Mouse (Mus musculus): Measurements from ENCODE around the gene Zfp933. TPM values are rescaled to one million over a fixed set of nuclear protein-coding genes. Genes with fewer than 3 reads are reported as not detected.

Zfp933 gene
- total RNA-seq, 2 experiments from 2014 or later = 20.3 to 21.4 TPM

Other genes with a start within 250 kb of the Zfp933 start
- under 1 TPM; 0.14 to 0.59 TPM for gene Zfp979, start 205.9 kb downstream of the Zfp933 start, total RNA-seq (2021)
- gene Zfp534, start 145.8 kb downstream of the Zfp933 start, total RNA-seq (2021) = not detected
- 1 to 10 TPM; 1.2 to 1.4 TPM for gene Zfp984, start 38.6 kb downstream of the Zfp933 start, total RNA-seq (2021)
- gene Miip, start 20.4 kb upstream of the Zfp933 start, total RNA-seq (2021) = 10 to 100 TPM; 15.1 to 15.5 TPM
- gene Fv1, start 20.6 kb upstream of the Zfp933 start, total RNA-seq (2021) = 10 to 100 TPM; 13.0 to 13.1 TPM
- 100 to 1,000 TPM; 198 to 204 TPM for gene Mfn2, start 56.3 kb upstream of the Zfp933 start, total RNA-seq (2021)
- 10 to 100 TPM; 12.1 to 12.6 TPM for gene Plod1, start 88.4 kb upstream of the Zfp933 start, total RNA-seq (2021)
- gene 2510039O18Rik, start 92.5 kb upstream of the Zfp933 start, total RNA-seq (2021) = 10 to 100 TPM; 29.6 to 32.6 TPM
- not detected for gene Nppb, start 137.4 kb upstream of the Zfp933 start, total RNA-seq (2021)
- under 1 TPM in 1 of 2 experiments, not detected in 1; 0.40 TPM for gene Nppa, start 152.4 kb upstream of the Zfp933 start, total RNA-seq (2021)
- 10 to 100 TPM; 93.9 to 94.5 TPM for gene Clcn6, start 190.5 kb upstream of the Zfp933 start, total RNA-seq (2021)
- gene Mthfr, start 190.7 kb upstream of the Zfp933 start, total RNA-seq (2021) = 10 to 100 TPM; 29.3 to 34.3 TPM
- 10 to 100 TPM in 1 of 2 experiments, 1 to 10 TPM in 1; 6.6 to 10.1 TPM for gene Agtrap, start 239.7 kb upstream of the Zfp933 start, total RNA-seq (2021)

Data from left cerebral cortex, adult 18-20 months (tissue).